Mouse (Mus musculus) ES-E14 (cell line): ENCODE results near the gene Pdzd2. TPM values are rescaled to one million over a fixed set of nuclear protein-coding genes. Genes with fewer than 3 reads are reported as not detected.

Experiments used
- DNase-seq: peaks from one replicate; pipeline ENCODE4 v3.0.0-alpha.2; 2013; ENCODE audit warnings: low read depth, low spot score
- H3K27ac ChIP-seq: 2 replicates; pipeline ENCODE4 v1.5.1; 2012; ENCODE audit warnings: low read depth, mild to moderate bottlenecking, low read length, moderate library complexity, mixed read lengths; ENCODE audit not compliant: poor library complexity, insufficient read depth, severe bottlenecking
- H3K36me3 ChIP-seq: 2 replicates; pipeline ENCODE4 v1.6.1; 2012; ENCODE audit warnings: mild to moderate bottlenecking, low read length, moderate library complexity, mixed read lengths; ENCODE audit not compliant: control insufficient read depth, poor library complexity, insufficient read depth, severe bottlenecking
- H3K4me1 ChIP-seq, 2 experiments: fragments of 150-350 bp in 1 of 2; sonication (generic) in 1 of 2; 2 replicates each; pipeline ENCODE4 v1.6.1; 2012; ENCODE audit warnings: low read length in 2 of 2, mild to moderate bottlenecking in 1 of 2, mixed read lengths in 1 of 2; ENCODE audit not compliant: control insufficient read depth in 2 of 2, insufficient read depth in 2 of 2, poor library complexity in 1 of 2
- H3K4me3 ChIP-seq, 2 experiments: fragments of 150-350 bp in 1 of 2; sonication (generic) in 1 of 2; 2 replicates each; pipeline ENCODE4 v1.5.1; 2012; ENCODE audit warnings: low read length in 2 of 2, low read depth in 1 of 2, mild to moderate bottlenecking in 1 of 2, mixed read lengths in 1 of 2; ENCODE audit not compliant: insufficient read depth in 1 of 2, poor library complexity in 1 of 2, severe bottlenecking in 1 of 2
- H3K9ac ChIP-seq: 2 replicates; pipeline ENCODE4 v1.6.1; 2012; ENCODE audit warnings: low read depth, mild to moderate bottlenecking, low read length, mixed read lengths; ENCODE audit not compliant: poor library complexity, insufficient read depth, severe bottlenecking
- H3K9me3 ChIP-seq: fragments of 150-350 bp; sonication (generic); 2 replicates; pipeline ENCODE4 v1.6.1; 2012; ENCODE audit warnings: low read depth, mild to moderate bottlenecking, low read length; ENCODE audit not compliant: control insufficient read depth, insufficient read depth
- CHD2 ChIP-seq: IDR thresholded peaks from 2 replicates; pipeline ENCODE4 v1.6.1; 2014; ENCODE audit warnings: mild to moderate bottlenecking, low read depth, low read length, inconsistent platforms
- HCFC1 ChIP-seq: IDR thresholded peaks from 2 replicates; pipeline ENCODE4 v1.6.1; 2012; ENCODE audit warnings: low read length, inconsistent platforms, borderline replicate concordance; ENCODE audit not compliant: insufficient read depth
- MAFK ChIP-seq: IDR thresholded peaks from 2 replicates; pipeline ENCODE4 v1.6.1; 2014; ENCODE audit warnings: mild to moderate bottlenecking, low read depth, low read length, inconsistent platforms; ENCODE audit not compliant: insufficient read depth
- ZC3H11A ChIP-seq: IDR thresholded peaks from 2 replicates; pipeline ENCODE4 v1.6.1; 2012; ENCODE audit warnings: low read depth, mild to moderate bottlenecking, inconsistent platforms, low read length, borderline replicate concordance
- ZNF384 ChIP-seq: IDR thresholded peaks from 2 replicates; pipeline ENCODE4 v1.6.1; 2012; ENCODE audit warnings: low read depth, low read length, inconsistent platforms
- in situ Hi-C, 2 experiments: fragments of 600-800 bp; cut with MboI; formaldehyde crosslinking; loops; one replicate each; pipeline ENCODE4 v1.15.1; 2025; ENCODE audit warnings: low sequenced_read_pairs in 2 of 2, inconsistent platforms in 1 of 2; ENCODE audit not compliant: unreplicated experiment in 2 of 2
- total RNA-seq: library from RNA; depleted of rRNA; stranded (reverse); fragments of 300-350 nt; gene quantifications from 2 replicates; pipeline ENCODE4 v1.2.3, GENCODE M21; 2012

Gene Pdzd2
- total RNA-seq, 1 experiment, result 6.3 TPM

DNA sequence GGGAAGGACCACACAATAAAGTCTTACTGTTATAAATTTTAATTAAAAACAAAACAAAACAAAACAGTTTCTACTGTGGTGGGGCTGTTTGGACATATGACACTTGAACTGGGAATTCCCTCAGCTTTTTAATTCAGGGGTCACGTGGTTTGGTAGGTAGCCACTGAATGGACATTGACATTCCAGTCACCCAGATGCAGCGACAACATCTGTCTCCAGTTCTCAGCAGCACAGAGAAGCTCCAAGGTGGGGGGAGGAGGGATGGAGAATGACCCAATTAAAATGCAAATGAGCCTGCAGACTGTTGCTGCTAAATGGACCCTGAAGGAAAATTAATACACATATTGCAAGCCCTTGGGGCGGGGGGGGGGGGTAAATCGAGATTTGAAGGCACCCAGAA lies 233.6 kb downstream of the Pdzd2 start:
- no peak overlapping the region for H3K9ac ChIP-seq
- DNase-seq, result no peak
- no peaks in the 10 kb centered on the region for H3K9me3 ChIP-seq
- H3K4me3 ChIP-seq, result no peak overlapping the region
- H3K36me3 ChIP-seq, result no peaks in the 10 kb centered on the region
- H3K4me1 ChIP-seq, result peaks cover 4 to 21% of the 10 kb centered on the region in 2 experiments; a peak in 3 of 4 replicates
- in situ Hi-C loops, result no loop called here
- no peak overlapping the region for H3K27ac ChIP-seq
- no peak for TF ChIP-seq ZNF384
- TF ChIP-seq MAFK, result no peak
- TF ChIP-seq ZC3H11A, result no peak
- no peak for TF ChIP-seq CHD2
- no peak for TF ChIP-seq HCFC1

- in situ Hi-C loops, result no loop called here
- Histone ChIP-seq H3K27ac (no peak overlapping the region), H3K4me1 (peaks cover 4 to 24% of the 10 kb centered on the region in 2 experiments; a peak in 3 of 4 replicates), H3K4me3 (no peak overlapping the region), H3K9me3 (no peaks in the 10 kb centered on the region), H3K36me3 (no peaks in the 10 kb centered on the region), H3K9ac (no peak overlapping the region; the same call in 1 of the 2 replicates)
- DNase-seq, result no peak
- no peak for TF ChIP-seq ZNF384
Measured at GRCm38 (mm10) chr15:12505556-12505955, 234.2 kb downstream of the Pdzd2 start.

DNA sequence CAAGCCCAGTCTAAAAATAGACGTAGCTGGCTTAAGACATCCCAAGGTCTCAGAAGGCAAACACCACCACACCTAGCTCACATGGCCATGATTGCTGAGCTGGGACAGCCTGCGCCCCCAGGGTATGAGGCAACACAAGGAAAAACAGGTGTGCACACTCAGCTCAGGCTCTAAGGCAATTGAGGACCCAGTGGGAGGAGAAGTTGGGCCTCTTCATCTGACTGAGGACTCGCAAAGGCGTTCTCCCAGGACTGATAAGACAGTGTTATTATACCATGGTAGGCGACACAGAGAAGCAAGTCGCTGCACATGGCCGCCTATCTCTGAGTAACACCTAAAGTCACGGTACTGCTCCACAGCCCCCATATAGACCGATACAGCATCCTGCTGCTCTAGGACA lies 235.8 kb downstream of the Pdzd2 start:
- no peak overlapping the region for H3K4me3 ChIP-seq
- in situ Hi-C loops, result no loop called here
- TF ChIP-seq CHD2 (no peak), MAFK (no peak), HCFC1 (no peak), ZNF384 (no peak), ZC3H11A (no peak)
- H3K4me1 ChIP-seq, result peaks cover 4 to 27% of the 10 kb centered on the region in 2 experiments; a peak in 3 of 4 replicates
- H3K27ac ChIP-seq, result no peak overlapping the region
- H3K36me3 ChIP-seq, result no peaks in the 10 kb centered on the region
- no peak overlapping the region for H3K9ac ChIP-seq
- DNase-seq, result no peak
- H3K9me3 ChIP-seq, result no peaks in the 10 kb centered on the region

- Histone ChIP-seq H3K36me3 (no peaks in the 10 kb centered on the region), H3K4me3 (no peak overlapping the region), H3K9ac (no peak overlapping the region), H3K9me3 (no peaks in the 10 kb centered on the region), H3K27ac (no peak overlapping the region), H3K4me1 (peaks cover 2 to 19% of the 10 kb centered on the region in 2 experiments; a peak in 3 of 4 replicates)
- in situ Hi-C loops, result no loop called here
- TF ChIP-seq ZNF384, result no peak
- TF ChIP-seq ZC3H11A, result no peak
- no peak for TF ChIP-seq MAFK
- no peak for TF ChIP-seq CHD2
- TF ChIP-seq HCFC1, result no peak
- DNase-seq, result no peak
Measured at GRCm38 (mm10) chr15:12501924-12502548, 237.7 kb downstream of the Pdzd2 start.

- Histone ChIP-seq H3K9ac (no peak overlapping the region), H3K36me3 (no peaks in the 10 kb centered on the region), H3K27ac (no peak overlapping the region), H3K4me1 (peaks cover 2 to 17% of the 10 kb centered on the region in 2 experiments; a peak in 3 of 4 replicates), H3K9me3 (no peaks in the 10 kb centered on the region), H3K4me3 (no peak overlapping the region)
- no peak for DNase-seq
- TF ChIP-seq ZC3H11A, result no peak
- TF ChIP-seq HCFC1, result no peak
- TF ChIP-seq ZNF384, result no peak
- TF ChIP-seq MAFK, result no peak
- TF ChIP-seq CHD2, result no peak
- in situ Hi-C loops, result no loop called here
Measured at GRCm38 (mm10) chr15:12500674-12501073, 239.1 kb downstream of the Pdzd2 start.
